Mouse (Mus musculus): ENCODE data around the gene Dpf2. TPM values are rescaled to one million over a fixed set of nuclear protein-coding genes. Genes with fewer than 3 reads are reported as not detected.

The Dpf2 gene
- polyA plus RNA-seq (2017; shearing (Covaris generic)) = 210 TPM

GRCm38 (mm10) chr19:5913007-5913719 lies at the start of gene Dpf2:
Dpf2 (minus strand) TSS chr19:5913010.

GRCm38 (mm10) chr19:5924713-5925093 lies 11.9 kb upstream of the Dpf2 start, which contains the start of gene Cdc42ep2:
Cdc42ep2 (minus strand) TSS chr19:5924816.

GRCm38 (mm10) chr19:5894002-5894678 lies 18.7 kb downstream of the Dpf2 start, which contains the start of gene Tigd3:
Tigd3 (minus strand) TSS chr19:5894149.

GRCm38 (mm10) chr19:5877618-5878361 lies 35.0 kb downstream of the Dpf2 start, which contains the start of gene Slc25a45:
Slc25a45 (plus strand) TSS chr19:5877808.

GRCm38 (mm10) chr19:5874969-5875480 lies 37.8 kb downstream of the Dpf2 start, which contains the start of gene Frmd8:
Frmd8 (minus strand) TSS chr19:5875274.

Other genes with a start within 250 kb of the Dpf2 start
- 46.5 TPM for gene Sipa1, start 249.3 kb downstream of the Dpf2 start, polyA plus RNA-seq (2017; shearing (Covaris generic))
- 18.1 TPM for gene Map3k11, start 224.3 kb downstream of the Dpf2 start, polyA plus RNA-seq (2017; shearing (Covaris generic))
- 47.0 TPM for gene Pcnx3, start 224.1 kb downstream of the Dpf2 start, polyA plus RNA-seq (2017; shearing (Covaris generic))
- gene Kcnk7, start 208.6 kb downstream of the Dpf2 start, polyA plus RNA-seq (2017; shearing (Covaris generic)) = 1.3 TPM
- 60.7 TPM for gene Ehbp1l1, start 186.7 kb downstream of the Dpf2 start, polyA plus RNA-seq (2017; shearing (Covaris generic))
- gene Fam89b, start 183.4 kb downstream of the Dpf2 start, polyA plus RNA-seq (2017; shearing (Covaris generic)) = 60.6 TPM
- gene Ltbp3, start 172.1 kb downstream of the Dpf2 start, polyA plus RNA-seq (2017; shearing (Covaris generic)) = 0.86 TPM
- gene Scyl1, start 141.6 kb downstream of the Dpf2 start, polyA plus RNA-seq (2017; shearing (Covaris generic)) = 50.1 TPM
- gene Frmd8, start 37.7 kb downstream of the Dpf2 start, polyA plus RNA-seq (2017; shearing (Covaris generic)) = 335 TPM
- 44.8 TPM for gene Slc25a45, start 35.2 kb downstream of the Dpf2 start, polyA plus RNA-seq (2017; shearing (Covaris generic))
- 0.36 TPM for gene Tigd3, start 18.9 kb downstream of the Dpf2 start, polyA plus RNA-seq (2017; shearing (Covaris generic))
- 0.14 TPM for gene Cdc42ep2, start 11.8 kb upstream of the Dpf2 start, polyA plus RNA-seq (2017; shearing (Covaris generic))
- gene Pola2, start 51.2 kb upstream of the Dpf2 start, polyA plus RNA-seq (2017; shearing (Covaris generic)) = 57.4 TPM
- not detected for gene Slc22a20, start 73.1 kb upstream of the Dpf2 start, polyA plus RNA-seq (2017; shearing (Covaris generic))
- gene Capn1, start 102.9 kb upstream of the Dpf2 start, polyA plus RNA-seq (2017; shearing (Covaris generic)) = 84.5 TPM
- gene Syvn1, start 133.6 kb upstream of the Dpf2 start, polyA plus RNA-seq (2017; shearing (Covaris generic)) = 51.3 TPM
- 61.3 TPM for gene Mrpl49, start 144.8 kb upstream of the Dpf2 start, polyA plus RNA-seq (2017; shearing (Covaris generic))
- gene Fau, start 144.8 kb upstream of the Dpf2 start, polyA plus RNA-seq (2017; shearing (Covaris generic)) = 1,170 TPM
- gene Znhit2, start 148.2 kb upstream of the Dpf2 start, polyA plus RNA-seq (2017; shearing (Covaris generic)) = 5.8 TPM
- gene Tm7sf2, start 155.4 kb upstream of the Dpf2 start, polyA plus RNA-seq (2017; shearing (Covaris generic)) = 15.6 TPM
- 73.4 TPM for gene Vps51, start 164.2 kb upstream of the Dpf2 start, polyA plus RNA-seq (2017; shearing (Covaris generic))
- gene Tmem262, start 167.0 kb upstream of the Dpf2 start, polyA plus RNA-seq (2017; shearing (Covaris generic)) = not detected
- gene Gm28374, start 169.2 kb upstream of the Dpf2 start, polyA plus RNA-seq (2017; shearing (Covaris generic)) = 1.7 TPM
- gene Zfpl1, start 171.9 kb upstream of the Dpf2 start, polyA plus RNA-seq (2017; shearing (Covaris generic)) = 47.2 TPM
- gene Cdca5, start 172.0 kb upstream of the Dpf2 start, polyA plus RNA-seq (2017; shearing (Covaris generic)) = 3.9 TPM
- gene AC131692.1, start 181.4 kb upstream of the Dpf2 start, polyA plus RNA-seq (2017; shearing (Covaris generic)) = not detected
- gene Naaladl1, start 192.8 kb upstream of the Dpf2 start, polyA plus RNA-seq (2017; shearing (Covaris generic)) = not detected
- gene Sac3d1, start 205.6 kb upstream of the Dpf2 start, polyA plus RNA-seq (2017; shearing (Covaris generic)) = 1.5 TPM
- gene Snx15, start 215.3 kb upstream of the Dpf2 start, polyA plus RNA-seq (2017; shearing (Covaris generic)) = 42.8 TPM
- gene Batf2, start 228.0 kb upstream of the Dpf2 start, polyA plus RNA-seq (2017; shearing (Covaris generic)) = not detected
- gene Arl2, start 228.5 kb upstream of the Dpf2 start, polyA plus RNA-seq (2017; shearing (Covaris generic)) = 28.6 TPM

Measured in CD4-positive, CD25-positive, alpha-beta regulatory T cell, adult 9 weeks (primary cell).